Mouse (Mus musculus) megakaryocyte, embryonic 14.5 days (primary cell): ENCODE data around the gene Hfe.

ENCODE experiments used
- FLI1 ChIP-seq: IDR thresholded peaks from 2 replicates; pipeline ENCODE4 v1.6.1; 2012; ENCODE audit warnings: low read length, inconsistent platforms, mixed read lengths
- GATA1 ChIP-seq: IDR thresholded peaks from 3 replicates; pipeline ENCODE4 v1.6.1; 2012; ENCODE audit warnings: mixed read lengths, low read length, inconsistent platforms, borderline replicate concordance

DNA sequence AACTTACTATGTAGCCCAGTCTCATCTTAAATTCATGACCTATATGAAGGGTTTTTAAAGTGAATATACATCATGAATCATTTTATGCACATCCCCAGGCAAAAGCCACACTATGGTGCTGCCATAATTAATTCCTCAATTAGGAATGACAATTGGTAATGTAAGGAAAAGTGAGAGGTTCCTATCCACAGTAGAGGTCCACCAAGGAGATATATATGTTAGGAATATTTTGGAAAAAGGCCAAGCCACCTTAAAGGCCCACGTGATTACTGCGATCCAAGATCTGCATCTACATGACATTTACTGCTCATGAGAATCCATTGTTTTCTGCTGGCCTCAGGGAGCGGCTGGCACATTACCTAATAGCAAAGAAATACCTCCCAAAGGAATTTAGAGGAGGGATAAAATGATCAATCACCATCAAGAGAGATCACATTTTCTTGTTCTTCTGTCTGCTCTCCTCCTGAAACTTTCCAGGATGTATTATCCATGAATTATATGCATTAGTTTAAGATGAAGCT is 48.7 kb upstream of the Hfe start:
- TF ChIP-seq GATA1, result no peak
- no peak for TF ChIP-seq FLI1
